Mouse (Mus musculus) kidney, embryonic 16.5 days (tissue): ENCODE measurements around the gene Rgmb. TPM values are rescaled to one million over a fixed set of nuclear protein-coding genes. Genes with fewer than 3 reads are reported as not detected.

Experiments
- ATAC-seq: fragments of 200-750 bp; cut with Nextera tagmentation; 2 replicates; pipeline ENCODE4 v1.8.0; 2017; ENCODE audit warnings: moderate TSS enrichment; ENCODE audit not compliant: low FRiP score, low TSS enrichment
- H3K27ac ChIP-seq: fragments of 300-500 bp; sonication (generic); 2 replicates; pipeline ENCODE4 v1.5.1; 2014; ENCODE audit warnings: low read length
- H3K27me3 ChIP-seq: fragments of 300-500 bp; sonication (generic); 2 replicates; pipeline ENCODE4 v1.6.1; 2014; ENCODE audit warnings: low read length, control low read depth, mixed read lengths; ENCODE audit not compliant: insufficient read depth
- H3K36me3 ChIP-seq: fragments of 300-500 bp; sonication (generic); 2 replicates; pipeline ENCODE4 v1.6.1; 2014; ENCODE audit warnings: low read length, control low read depth, mixed read lengths; ENCODE audit not compliant: insufficient read depth
- H3K4me1 ChIP-seq: fragments of 300-500 bp; sonication (generic); 2 replicates; pipeline ENCODE4 v1.6.1; 2014; ENCODE audit warnings: low read length, control low read depth, mixed read lengths; ENCODE audit not compliant: insufficient read depth
- H3K4me2 ChIP-seq: fragments of 300-500 bp; sonication (generic); replicated peaks from 2 replicates; pipeline ENCODE4 v1.6.1; 2014; ENCODE audit warnings: low read depth, low read length
- H3K4me3 ChIP-seq: fragments of 300-500 bp; sonication (generic); 2 replicates; pipeline ENCODE4 v1.5.1; 2014; ENCODE audit warnings: mild to moderate bottlenecking, low read length
- H3K9ac ChIP-seq: fragments of 300-500 bp; sonication (generic); replicated peaks from 2 replicates; pipeline ENCODE4 v1.6.1; 2014; ENCODE audit warnings: low read length
- H3K9me3 ChIP-seq: fragments of 300-500 bp; sonication (generic); 2 replicates; pipeline ENCODE4 v1.6.1; 2016; ENCODE audit warnings: low read length, control low read depth
- WGBS: fragments of 180-500 bp; shearing (Covaris S2); extraction: QIAGEN DNeasy Blood & Tissue Kit; methylation state at CpG from one replicate; pipeline ENCODE4 v1.1.7; 2014; 5-methylcytosine and 5-hydroxymethylcytosine counted together
- polyA plus RNA-seq: library from polyadenylated mRNA; unstranded; fragments of >200 nt; fragmentation: Nextera tagmentation; extraction: Ambion mirVana; gene quantifications from 2 replicates; pipeline ENCODE4 v1.2.1, GENCODE M21; 2015

Rgmb gene
- 10.1 and 12.2 TPM in 2 replicates for polyA plus RNA-seq

GRCm38 (mm10) chr17:15830766-15831644 is at the start of gene Rgmb:
Gene Rgmb, minus strand, starts transcription at chr17:15831039.
- peak; percentile 44 for ATAC-seq
- Histone ChIP-seq H3K36me3 (no peaks in the 10 kb centered on the region), H3K4me2 (peak within 1 kb of the TSS; percentile 98), H3K9ac (peak within 1 kb of the TSS; percentile 78), H3K27me3 (no peaks in the 10 kb centered on the region), H3K9me3 (no peaks in the 10 kb centered on the region), H3K4me1 (peaks cover 23% of the 10 kb centered on the region), H3K4me3 (peak within 1 kb of the TSS; percentile 67), H3K27ac (peak within 1 kb of the TSS; percentile 85)
- WGBS = 1% methylated on average over 55 of the region's 55 CpGs

- Histone ChIP-seq H3K27me3 (no peaks in the 10 kb centered on the region), H3K27ac (no peak overlapping the region), H3K36me3 (no peaks in the 10 kb centered on the region), H3K4me1 (no peaks in the 10 kb centered on the region), H3K4me3 (no peak overlapping the region), H3K9me3 (no peaks in the 10 kb centered on the region), H3K9ac (no peak overlapping the region), H3K4me2 (no peak overlapping the region)
- ATAC-seq = no peak
- WGBS = 62% methylated on average over 6 of the region's 6 CpGs
Observed at GRCm38 (mm10) chr17:15874765-15875164, 43.9 kb upstream of the Rgmb start.

GRCm38 (mm10) chr17:15872093-15872492 is 41.3 kb upstream of the Rgmb start:
- no peak overlapping the region for H3K9ac ChIP-seq
- H3K27ac ChIP-seq = no peak overlapping the region
- H3K4me1 ChIP-seq = no peaks in the 10 kb centered on the region

GRCm38 (mm10) chr17:15865249-15865648 is 34.4 kb upstream of the Rgmb start:
- WGBS = 92% methylated on average over 1 of the region's 1 CpGs

More at GRCm38 (mm10) chr17:15872093-15872492, 41.3 kb upstream of the Rgmb start:
- Histone ChIP-seq H3K9me3 (no peaks in the 10 kb centered on the region), H3K4me3 (no peak overlapping the region), H3K27me3 (no peaks in the 10 kb centered on the region), H3K36me3 (no peaks in the 10 kb centered on the region), H3K4me2 (no peak overlapping the region)
- no peak for ATAC-seq

GRCm38 (mm10) chr17:15862355-15862754 is 31.5 kb upstream of the Rgmb start:
- Histone ChIP-seq H3K4me1 (no peaks in the 10 kb centered on the region), H3K27ac (no peak overlapping the region), H3K27me3 (no peaks in the 10 kb centered on the region), H3K9ac (no peak overlapping the region), H3K4me2 (no peak overlapping the region), H3K4me3 (no peak overlapping the region), H3K9me3 (no peaks in the 10 kb centered on the region), H3K36me3 (no peaks in the 10 kb centered on the region)
- no peak for ATAC-seq
- WGBS = 70% methylated on average over 4 of the region's 4 CpGs

More at GRCm38 (mm10) chr17:15865249-15865648, 34.4 kb upstream of the Rgmb start:
- Histone ChIP-seq H3K36me3 (no peaks in the 10 kb centered on the region), H3K9ac (no peak overlapping the region), H3K27ac (no peak overlapping the region), H3K4me3 (no peak overlapping the region), H3K9me3 (no peaks in the 10 kb centered on the region), H3K27me3 (no peaks in the 10 kb centered on the region), H3K4me2 (no peak overlapping the region), H3K4me1 (no peaks in the 10 kb centered on the region)
- no peak for ATAC-seq

- H3K9me3 ChIP-seq = no peaks in the 10 kb centered on the region
- H3K27ac ChIP-seq = no peak overlapping the region
- no peaks in the 10 kb centered on the region for H3K36me3 ChIP-seq
- H3K4me2 ChIP-seq = no peak overlapping the region
- H3K27me3 ChIP-seq = no peaks in the 10 kb centered on the region
- no peak overlapping the region for H3K4me3 ChIP-seq
- H3K9ac ChIP-seq = no peak overlapping the region
- H3K4me1 ChIP-seq = no peaks in the 10 kb centered on the region
- no peak for ATAC-seq
- 73% methylated on average over 2 of the region's 2 CpGs for WGBS
Observed at GRCm38 (mm10) chr17:15853121-15853520, 22.3 kb upstream of the Rgmb start.

GRCm38 (mm10) chr17:15850544-15850943 is 19.7 kb upstream of the Rgmb start:
- Histone ChIP-seq H3K9me3 (no peaks in the 10 kb centered on the region), H3K4me2 (no peak overlapping the region), H3K27me3 (no peaks in the 10 kb centered on the region), H3K4me1 (no peaks in the 10 kb centered on the region), H3K9ac (no peak overlapping the region), H3K36me3 (no peaks in the 10 kb centered on the region), H3K4me3 (no peak overlapping the region), H3K27ac (no peak overlapping the region)
- ATAC-seq = no peak
- WGBS = 73% methylated on average over 3 of the region's 3 CpGs

- H3K9ac ChIP-seq = no peak overlapping the region
- no peaks in the 10 kb centered on the region for H3K9me3 ChIP-seq
- 83% methylated on average over 2 of the region's 2 CpGs for WGBS
- H3K27ac ChIP-seq = no peak overlapping the region
- H3K36me3 ChIP-seq = no peaks in the 10 kb centered on the region
- no peak for ATAC-seq
- H3K4me3 ChIP-seq = no peak overlapping the region
- H3K4me1 ChIP-seq = no peaks in the 10 kb centered on the region
- H3K4me2 ChIP-seq = no peak overlapping the region
- no peaks in the 10 kb centered on the region for H3K27me3 ChIP-seq
Observed at GRCm38 (mm10) chr17:15841425-15841824, 10.6 kb upstream of the Rgmb start.

GRCm38 (mm10) chr17:15832398-15832797 is 1.6 kb upstream of the Rgmb start:
- 44% methylated on average over 5 of the region's 5 CpGs for WGBS
- Histone ChIP-seq H3K4me3 (no peak overlapping the region), H3K4me2 (no peak overlapping the region), H3K9ac (no peak overlapping the region), H3K4me1 (peaks cover 18% of the 10 kb centered on the region), H3K36me3 (no peaks in the 10 kb centered on the region), H3K27ac (no peak overlapping the region), H3K9me3 (no peaks in the 10 kb centered on the region), H3K27me3 (no peaks in the 10 kb centered on the region)
- no peak for ATAC-seq

GRCm38 (mm10) chr17:15831810-15832209 is 971 bp upstream of the Rgmb start:
- no peak overlapping the region for H3K4me3 ChIP-seq
- H3K27ac ChIP-seq = no peak overlapping the region
- H3K9me3 ChIP-seq = no peaks in the 10 kb centered on the region
- no peaks in the 10 kb centered on the region for H3K36me3 ChIP-seq
- ATAC-seq = no peak
- peaks cover 22% of the 10 kb centered on the region for H3K4me1 ChIP-seq
- no peak overlapping the region for H3K9ac ChIP-seq
- 21% methylated on average over 8 of the region's 8 CpGs for WGBS
- no peaks in the 10 kb centered on the region for H3K27me3 ChIP-seq
- no peak overlapping the region for H3K4me2 ChIP-seq
